12 mouse cellular contexts compared by ENCODE assay signal in the genomic region with DNA sequence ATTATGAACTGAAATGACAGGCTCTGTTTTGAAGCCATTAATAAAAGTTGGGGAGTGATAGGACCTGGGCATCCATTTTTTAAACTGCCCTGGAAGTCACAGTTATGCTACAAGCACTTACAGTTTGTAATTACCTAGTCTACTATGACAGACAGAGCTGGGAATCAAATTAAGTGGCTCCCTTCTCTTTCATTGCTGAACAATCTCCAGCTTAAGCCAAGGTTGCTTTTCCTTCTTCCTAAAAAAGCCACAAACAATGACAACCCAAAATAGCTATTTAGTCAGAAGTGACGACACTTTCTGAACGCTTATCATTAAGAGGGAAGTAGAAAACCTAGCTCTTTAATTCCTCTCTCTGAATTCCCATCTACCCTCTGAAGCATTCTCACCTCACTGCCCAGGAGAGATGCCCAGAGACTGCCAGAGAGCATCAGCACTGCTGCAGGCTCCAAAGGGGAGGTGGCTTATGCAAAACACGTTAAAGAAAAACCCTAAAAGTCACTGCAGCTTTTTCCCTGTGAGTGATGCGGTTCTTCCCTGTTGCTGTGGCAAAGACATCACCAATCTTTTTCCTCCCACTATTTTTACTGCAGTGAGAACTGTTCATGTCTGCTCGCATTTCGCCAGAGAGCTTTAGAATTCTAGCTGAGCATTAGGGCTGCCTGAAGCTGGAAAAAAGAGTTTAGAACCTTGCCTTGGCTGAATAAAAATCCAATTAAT.
DNase-seq lines count a peak whose midpoint lies in the region; TF ChIP-seq lines count a peak whose summit lies in the region.
"Had no signal": no experiment of that assay in that cellular context is flagged by ENCODE, and none has a peak within 500 bp of the region (broad histone marks: within the 10 kb centered on the region; RNA-seq: fewer than 3 reads in every experiment).

No protein-coding gene starts in this region.

- peak; percentile 12 for DNase-seq in kidney, adult 2 months
- DNase-seq in kidney, postnatal 10 days: no peak
- peak; percentile 26 to 42 for DNase-seq in frontal cortex, postnatal 25 days (ENCODE audit: low spot score in 2 of 2)
- DNase-seq in left cerebral cortex, postnatal 10 days (ENCODE audit: extremely low spot score in 1 of 2, low spot score in 2 of 2): peak; percentile 15 to 42
- DNase-seq in right cerebral cortex, postnatal 36 days (ENCODE audit: low spot score in 2 of 2): peak; percentile 18 to 53
- no peak for DNase-seq in c-Kit-positive CD71-positive TER-119-positive erythroid progenitor cells, embryonic 14.5 days (ENCODE audit: low spot score)
- DNase-seq in embryo, embryonic 10 days (ENCODE audit: low spot score): no peak
- DNase-seq: cerebellum, adult 11 months; kidney, postnatal 4 days; thymus, adult 2 months had no signal

- no peak overlapping the region for H3K27ac ChIP-seq in kidney, adult 2 months (ENCODE audit: insufficient read depth, low read depth, low read length)
- H3K27ac ChIP-seq: embryonic facial prominence, embryonic 15.5 days; liver, embryonic 15.5 days had no signal

- WGBS in kidney, adult 2 months: 24% methylated on average over 6 of the region's 6 CpGs

- intact Hi-C loops in left cerebral cortex, postnatal 10 days (cut with DNase I): no loop called here

- no peaks in the 10 kb centered on the region for H3K4me1 ChIP-seq in kidney, adult 2 months (ENCODE audit: control insufficient read depth, insufficient read depth, low read length)
- H3K4me1 ChIP-seq: liver, embryonic 15.5 days had no signal

- TF ChIP-seq POLR2A in kidney, adult 2 months (IDR thresholded peaks at IDR 0.05; ENCODE audit: low read depth, low read length): no peak

- H3K36me3 ChIP-seq in kidney, adult 2 months (ENCODE audit: control insufficient read depth, insufficient read depth, low read length): no peaks in the 10 kb centered on the region
- H3K36me3 ChIP-seq: embryonic facial prominence, embryonic 15.5 days; liver, embryonic 15.5 days had no signal

- H3K4me3 ChIP-seq in kidney, adult 2 months (ENCODE audit: insufficient read depth, low read depth, low read length): no peak overlapping the region
- H3K4me3 ChIP-seq: embryonic facial prominence, embryonic 15.5 days; liver, embryonic 15.5 days had no signal

- TF ChIP-seq CTCF in kidney, adult 2 months (conservative IDR thresholded peaks at IDR 0.05; ENCODE audit: insufficient read depth, insufficient read length, low read depth, low read length): no peak

- H3K27me3 ChIP-seq in kidney, adult 2 months (replicated peaks; ENCODE audit: control insufficient read depth, insufficient read depth, low read length): peaks cover 1% of the 10 kb centered on the region; the same call in 1 of the 2 replicates

Comparison
In these comparisons a context has a peak if more than half of its experiments do, and no peak if none do; other contexts are left out.
1. DNase-seq: peak in kidney, adult 2 months (single experiment), frontal cortex, postnatal 25 days (2 of 2), left cerebral cortex, postnatal 10 days (2 of 2) and right cerebral cortex, postnatal 36 days (2 of 2); none in kidney, postnatal 10 days (single experiment), c-Kit-positive CD71-positive TER-119-positive erythroid progenitor cells, embryonic 14.5 days (single experiment) and embryo, embryonic 10 days (single experiment).